Mouse (Mus musculus): ENCODE data around the gene Cdkal1. TPM values are rescaled to one million over a fixed set of nuclear protein-coding genes. Genes with fewer than 3 reads are reported as not detected.

Cdkal1 gene
- total and polyA plus RNA-seq, 2 experiments from 2014 or later = 11.1 to 18.9 TPM

GRCm38 (mm10) chr13:29826469-29826868 is 29.0 kb downstream of the Cdkal1 start:
- DNase-seq (ENCODE audit: low spot score) = no peak
- no peak overlapping the region for H3K27ac ChIP-seq
- WGBS = 61% methylated on average over 2 of the region's 2 CpGs
- no peaks in the 10 kb centered on the region for H3K9me3 ChIP-seq (ENCODE audit: low read length)
- TF ChIP-seq CTCF (IDR thresholded peaks at IDR 0.05; ENCODE audit: low read depth) = no peak
- H3K4me1 ChIP-seq (ENCODE audit: insufficient read depth, low read length) = no peaks in the 10 kb centered on the region
- ATAC-seq = no peak
- no peaks in the 10 kb centered on the region for H3K36me3 ChIP-seq (ENCODE audit: insufficient read depth, low read length)
- no peaks in the 10 kb centered on the region for H3K27me3 ChIP-seq (ENCODE audit: insufficient read depth, low read length)
- no peak overlapping the region for H3K4me3 ChIP-seq (ENCODE audit: low read length)
- H3K4me2 ChIP-seq (ENCODE audit: low read depth, low read length) = no peak overlapping the region
- H3K9ac ChIP-seq (replicated peaks; ENCODE audit: low read length) = no peak overlapping the region

DNA sequence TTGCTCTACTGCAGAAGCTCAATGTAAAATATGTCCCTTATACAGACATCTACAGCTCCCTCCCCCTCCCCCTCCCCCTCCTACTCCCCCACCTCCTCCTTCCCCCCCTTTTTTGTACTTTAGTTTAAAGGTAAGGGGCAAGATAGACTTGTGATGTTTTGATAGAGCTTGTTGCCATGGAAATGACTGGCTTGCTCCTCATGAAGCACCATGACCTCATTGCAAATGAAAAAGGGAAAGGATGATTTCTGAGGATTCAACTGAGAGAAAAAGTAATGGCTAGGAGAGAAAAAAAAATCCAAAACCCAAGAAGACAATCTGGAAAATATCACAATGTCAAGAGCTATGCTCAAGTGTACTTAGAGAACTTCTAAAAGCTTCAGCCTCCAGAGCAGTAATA is 29.4 kb downstream of the Cdkal1 start:
- Histone ChIP-seq H3K4me1 (ENCODE audit: insufficient read depth, low read length) (no peaks in the 10 kb centered on the region), H3K27ac (no peak overlapping the region), H3K27me3 (ENCODE audit: insufficient read depth, low read length) (no peaks in the 10 kb centered on the region), H3K4me3 (ENCODE audit: low read length) (no peak overlapping the region), H3K9me3 (ENCODE audit: low read length) (no peaks in the 10 kb centered on the region), H3K9ac (replicated peaks; ENCODE audit: low read length) (no peak overlapping the region), H3K36me3 (ENCODE audit: insufficient read depth, low read length) (no peaks in the 10 kb centered on the region), H3K4me2 (ENCODE audit: low read depth, low read length) (no peak overlapping the region)
- ATAC-seq (no peak), DNase-seq (ENCODE audit: low spot score) (no peak)
- TF ChIP-seq CTCF (IDR thresholded peaks at IDR 0.05; ENCODE audit: low read depth) = no peak

DNA sequence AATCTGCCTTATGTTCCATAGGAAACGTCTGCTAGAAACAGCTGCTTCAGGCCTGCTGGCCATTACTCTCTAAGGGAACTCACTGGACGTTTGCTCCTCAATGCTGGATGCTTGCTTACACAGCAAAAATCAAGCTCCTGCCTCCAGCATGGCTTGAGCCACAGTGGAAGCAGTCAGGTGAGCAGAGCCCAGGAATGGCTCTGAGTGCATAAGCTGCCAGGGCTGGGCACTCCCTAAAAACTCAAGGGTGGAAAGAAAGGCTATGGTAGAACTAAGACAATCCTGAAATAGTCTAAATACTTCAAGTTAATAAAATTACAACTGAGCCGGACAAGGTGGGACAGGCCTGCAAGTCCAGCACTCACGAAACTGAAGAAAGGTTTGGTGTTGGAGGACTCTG is 30.7 kb downstream of the Cdkal1 start:
- Histone ChIP-seq H3K9ac (replicated peaks; ENCODE audit: low read length) (no peak overlapping the region), H3K27me3 (ENCODE audit: insufficient read depth, low read length) (no peaks in the 10 kb centered on the region), H3K27ac (no peak overlapping the region), H3K9me3 (ENCODE audit: low read length) (no peaks in the 10 kb centered on the region), H3K4me3 (ENCODE audit: low read length) (no peak overlapping the region), H3K36me3 (ENCODE audit: insufficient read depth, low read length) (no peaks in the 10 kb centered on the region), H3K4me1 (ENCODE audit: insufficient read depth, low read length) (no peaks in the 10 kb centered on the region), H3K4me2 (ENCODE audit: low read depth, low read length) (no peak overlapping the region)
- no peak for DNase-seq (ENCODE audit: low spot score)
- no peak for ATAC-seq
- TF ChIP-seq CTCF (IDR thresholded peaks at IDR 0.05; ENCODE audit: low read depth) = no peak
- WGBS = 77% methylated on average over 4 of the region's 4 CpGs

DNA sequence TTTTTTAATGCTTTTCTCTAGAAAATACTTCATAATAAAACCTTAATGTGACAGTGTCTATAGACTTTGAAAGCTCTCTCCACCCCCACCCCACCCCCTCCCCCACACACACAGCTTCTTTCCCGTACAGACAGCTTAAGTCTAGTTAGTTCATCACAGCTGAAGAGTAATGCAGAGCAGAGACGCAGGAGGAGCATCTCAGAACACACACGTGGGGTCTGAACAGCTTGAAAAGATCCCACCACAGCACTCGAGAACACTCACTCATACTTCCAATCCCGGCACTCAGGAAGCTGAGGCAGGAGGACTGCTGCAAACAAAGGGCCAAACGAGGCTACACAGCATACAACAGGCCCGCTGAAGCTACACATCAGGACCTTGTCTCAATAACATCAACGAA is 31.1 kb downstream of the Cdkal1 start:
- no peak for TF ChIP-seq CTCF (IDR thresholded peaks at IDR 0.05; ENCODE audit: low read depth)
- ATAC-seq = no peak; the same call in none of the 2 replicates
- Histone ChIP-seq H3K27ac (no peak overlapping the region), H3K4me3 (ENCODE audit: low read length) (no peak overlapping the region), H3K4me2 (ENCODE audit: low read depth, low read length) (no peak overlapping the region), H3K4me1 (ENCODE audit: insufficient read depth, low read length) (no peaks in the 10 kb centered on the region), H3K9ac (replicated peaks; ENCODE audit: low read length) (no peak overlapping the region), H3K9me3 (ENCODE audit: low read length) (no peaks in the 10 kb centered on the region), H3K27me3 (ENCODE audit: insufficient read depth, low read length) (no peaks in the 10 kb centered on the region), H3K36me3 (ENCODE audit: insufficient read depth, low read length) (no peaks in the 10 kb centered on the region)
- no peak for DNase-seq (ENCODE audit: low spot score)
- 73% methylated on average over 8 of the region's 8 CpGs for WGBS

GRCm38 (mm10) chr13:29823906-29824305 is 31.6 kb downstream of the Cdkal1 start:
- Histone ChIP-seq H3K4me1 (ENCODE audit: insufficient read depth, low read length) (no peaks in the 10 kb centered on the region), H3K36me3 (ENCODE audit: insufficient read depth, low read length) (no peaks in the 10 kb centered on the region), H3K27me3 (ENCODE audit: insufficient read depth, low read length) (no peaks in the 10 kb centered on the region), H3K4me2 (ENCODE audit: low read depth, low read length) (no peak overlapping the region), H3K4me3 (ENCODE audit: low read length) (no peak overlapping the region), H3K9ac (replicated peaks; ENCODE audit: low read length) (no peak overlapping the region), H3K9me3 (ENCODE audit: low read length) (no peaks in the 10 kb centered on the region), H3K27ac (peak overlapping the region; percentile 26; the same call in 1 of the 2 replicates)
- TF ChIP-seq CTCF (IDR thresholded peaks at IDR 0.05; ENCODE audit: low read depth) = peak; percentile 76
- peak; percentile 75 for DNase-seq (ENCODE audit: low spot score)
- peak; percentile 93 for ATAC-seq
- WGBS = 41% methylated on average over 9 of the region's 9 CpGs

DNA sequence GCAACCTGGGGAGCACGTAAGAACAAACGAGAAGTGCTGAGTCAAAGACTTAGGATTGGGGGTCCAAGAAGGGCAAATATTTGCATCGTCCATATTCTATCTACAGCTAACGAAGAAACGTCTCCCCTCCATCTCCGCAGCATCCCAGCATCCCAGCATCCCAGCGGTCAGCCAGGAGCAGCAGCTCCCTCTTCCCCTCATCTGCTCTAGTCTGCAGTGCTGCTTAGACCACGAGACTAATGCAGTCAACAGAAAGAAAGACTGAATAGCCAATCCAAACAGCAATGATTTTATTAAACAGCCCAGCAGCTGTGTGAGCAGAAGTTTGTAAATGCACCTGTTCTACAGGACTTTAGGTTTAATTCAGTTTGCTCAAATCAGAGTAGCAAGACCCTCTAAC is 32.0 kb downstream of the Cdkal1 start:
- H3K27ac ChIP-seq = peak overlapping the region; percentile 26; the same call in 1 of the 2 replicates
- DNase-seq (ENCODE audit: low spot score) = no peak
- 69% methylated on average over 8 of the region's 8 CpGs for WGBS
- H3K27me3 ChIP-seq (ENCODE audit: insufficient read depth, low read length) = no peaks in the 10 kb centered on the region
- H3K4me3 ChIP-seq (ENCODE audit: low read length) = no peak overlapping the region
- no peak for ATAC-seq
- no peak overlapping the region for H3K9ac ChIP-seq (replicated peaks; ENCODE audit: low read length)
- no peaks in the 10 kb centered on the region for H3K36me3 ChIP-seq (ENCODE audit: insufficient read depth, low read length)
- H3K9me3 ChIP-seq (ENCODE audit: low read length) = no peaks in the 10 kb centered on the region
- no peak for TF ChIP-seq CTCF (IDR thresholded peaks at IDR 0.05; ENCODE audit: low read depth)
- H3K4me2 ChIP-seq (ENCODE audit: low read depth, low read length) = no peak overlapping the region
- no peaks in the 10 kb centered on the region for H3K4me1 ChIP-seq (ENCODE audit: insufficient read depth, low read length)

GRCm38 (mm10) chr13:29819910-29820583 is 35.4 kb downstream of the Cdkal1 start:
- Histone ChIP-seq H3K9ac (replicated peaks; ENCODE audit: low read length) (no peak overlapping the region), H3K4me2 (ENCODE audit: low read depth, low read length) (no peak overlapping the region), H3K27me3 (ENCODE audit: insufficient read depth, low read length) (no peaks in the 10 kb centered on the region), H3K4me1 (ENCODE audit: insufficient read depth, low read length) (no peaks in the 10 kb centered on the region), H3K27ac (no peak overlapping the region), H3K9me3 (ENCODE audit: low read length) (no peaks in the 10 kb centered on the region), H3K4me3 (ENCODE audit: low read length) (no peak overlapping the region), H3K36me3 (ENCODE audit: insufficient read depth, low read length) (no peaks in the 10 kb centered on the region)
- DNase-seq (ENCODE audit: low spot score) (no peak), ATAC-seq (no peak)
- no peak for TF ChIP-seq CTCF (IDR thresholded peaks at IDR 0.05; ENCODE audit: low read depth)
- WGBS = 97% methylated on average over 9 of the region's 9 CpGs
